Mouse (Mus musculus) bone marrow, adult 2 months (tissue): ENCODE measurements around the gene Meltf.

ENCODE experiments used
- CTCF ChIP-seq: fragments of 200-500 bp; IDR thresholded peaks from 2 replicates; pipeline ENCODE4 v1.5.1; 2011; ENCODE audit warnings: low read length, control low read depth; ENCODE audit not compliant: control insufficient read depth, insufficient read depth
- POLR2A ChIP-seq: fragments of 200-500 bp; IDR thresholded peaks from 2 replicates; pipeline ENCODE4 v1.6.1; 2011; ENCODE audit warnings: low read depth, mild to moderate bottlenecking, control low read depth, low read length, borderline replicate concordance; ENCODE audit not compliant: control insufficient read depth

GRCm38 (mm10) chr16:31905891-31906825 lies 27.5 kb downstream of the Meltf start:
- TF ChIP-seq CTCF (no peak), POLR2A (no peak)
